Mouse (Mus musculus) neural tube, embryonic 12.5 days (tissue): Measurements from ENCODE around the gene Ino80e. TPM values are rescaled to one million over a fixed set of nuclear protein-coding genes. Genes with fewer than 3 reads are reported as not detected.
"Not testable (repeated sequence)": the region's sequence is repeated elsewhere in the genome, so short reads cannot be mapped to it uniquely, and the experiment has no call there.

Experiments used
- ATAC-seq: fragments of 200-750 bp; cut with Nextera tagmentation; 2 replicates; pipeline ENCODE4 v1.8.0; 2017; ENCODE audit warnings: low read depth, mild to moderate bottlenecking, moderate TSS enrichment, moderate library complexity; ENCODE audit not compliant: low FRiP score
- H3K27ac ChIP-seq: fragments of 300-500 bp; sonication (generic); 2 replicates; pipeline ENCODE4 v1.5.1; 2016
- H3K27me3 ChIP-seq: fragments of 300-500 bp; sonication (generic); replicated peaks from 2 replicates; pipeline ENCODE4 v1.6.1; 2016; ENCODE audit warnings: mild to moderate bottlenecking
- H3K36me3 ChIP-seq: fragments of 300-500 bp; sonication (generic); 2 replicates; pipeline ENCODE4 v1.6.1; 2016; ENCODE audit warnings: mild to moderate bottlenecking
- H3K4me1 ChIP-seq: fragments of 300-500 bp; sonication (generic); 2 replicates; pipeline ENCODE4 v1.6.1; 2016
- H3K4me2 ChIP-seq: fragments of 300-500 bp; sonication (generic); replicated peaks from 2 replicates; pipeline ENCODE4 v1.6.1; 2016; ENCODE audit warnings: mild to moderate bottlenecking
- H3K4me3 ChIP-seq: fragments of 300-500 bp; sonication (generic); 2 replicates; pipeline ENCODE4 v1.5.1; 2016
- H3K9ac ChIP-seq: fragments of 300-500 bp; sonication (generic); 2 replicates; pipeline ENCODE4 v1.6.1; 2016; ENCODE audit warnings: mild to moderate bottlenecking
- H3K9me3 ChIP-seq: fragments of 300-500 bp; sonication (generic); 2 replicates; pipeline ENCODE4 v1.6.1; 2016; ENCODE audit warnings: mild to moderate bottlenecking
- WGBS: fragments of 180-500 bp; shearing (Covaris S2); methylation state at CpG from one replicate; pipeline ENCODE4 v1.1.7; 2016; 5-methylcytosine and 5-hydroxymethylcytosine counted together
- polyA plus RNA-seq: library from polyadenylated mRNA; unstranded; fragments of >200 nt; fragmentation: Nextera tagmentation; extraction: Ambion mirVana; gene quantifications from 2 replicates; pipeline ENCODE4 v1.2.1, GENCODE M21; 2016

The Ino80e gene
- 86.4 and 88.0 TPM in 2 replicates for polyA plus RNA-seq

- H3K36me3 ChIP-seq: peaks cover 62% of the 10 kb centered on the region
- H3K9me3 ChIP-seq: no peaks in the 10 kb centered on the region
- ATAC-seq: peak; percentile 78
- H3K27me3 ChIP-seq: no peaks in the 10 kb centered on the region
- peak within 1 kb of the TSS; percentile 13 for H3K27ac ChIP-seq
- peak within 1 kb of the TSS; percentile 79 for H3K4me2 ChIP-seq
- H3K9ac ChIP-seq: peak within 1 kb of the TSS; percentile 54
- H3K4me3 ChIP-seq: peak within 1 kb of the TSS; percentile 62
- peaks cover 27% of the 10 kb centered on the region for H3K4me1 ChIP-seq
- under 1% methylated on average over 41 of the region's 41 CpGs for WGBS
Measured at GRCm38 (mm10) chr7:126862147-126862784, at the start of gene Ino80e. TSS of gene Ino80e (minus strand) at chr7:126862377.

GRCm38 (mm10) chr7:126905590-126905989 is 43.4 kb upstream of the Ino80e start:
- Histone ChIP-seq H3K4me1 (no peaks in the 10 kb centered on the region), H3K4me2 (no peak overlapping the region), H3K4me3 (no peak overlapping the region), H3K9me3 (no peaks in the 10 kb centered on the region), H3K9ac (no peak overlapping the region), H3K27ac (no peak overlapping the region), H3K36me3 (no peaks in the 10 kb centered on the region), H3K27me3 (no peaks in the 10 kb centered on the region)
- WGBS: 91% methylated on average over 3 of the region's 3 CpGs
- no peak for ATAC-seq

- not testable (repeated sequence) for H3K9me3 ChIP-seq, H3K27me3 ChIP-seq, H3K9ac ChIP-seq, H3K4me3 ChIP-seq, ATAC-seq, H3K4me2 ChIP-seq, H3K36me3 ChIP-seq, H3K27ac ChIP-seq
- 96% methylated on average over 8 of the region's 9 CpGs for WGBS
- H3K4me1 ChIP-seq: peaks cover 14% of the 10 kb centered on the region
Measured at GRCm38 (mm10) chr7:126899781-126900180, 37.6 kb upstream of the Ino80e start.

GRCm38 (mm10) chr7:126898102-126898990 is 36.2 kb upstream of the Ino80e start:
- peak overlapping the region; percentile 59 for H3K4me3 ChIP-seq
- peaks cover 14% of the 10 kb centered on the region for H3K4me1 ChIP-seq
- H3K36me3 ChIP-seq: no peaks in the 10 kb centered on the region
- no peaks in the 10 kb centered on the region for H3K27me3 ChIP-seq
- H3K9me3 ChIP-seq: no peaks in the 10 kb centered on the region
- H3K27ac ChIP-seq: 0 out of 2 replicates have a peak overlapping the region, but pooled peaks have one; percentile 42
- ATAC-seq: peak; percentile 91
- WGBS: 12% methylated on average over 37 of the region's 37 CpGs
- peak overlapping the region; percentile 76 for H3K9ac ChIP-seq
- peak overlapping the region; percentile 78 for H3K4me2 ChIP-seq

- ATAC-seq: peak; percentile 88
- 0 out of 2 replicates have a peak overlapping the region, but pooled peaks have one; percentile 42 for H3K27ac ChIP-seq
Measured at GRCm38 (mm10) chr7:126897390-126898101, 35.4 kb upstream of the Ino80e start.

GRCm38 (mm10) chr7:126896912-126897311 is 34.7 kb upstream of the Ino80e start:
- no peaks in the 10 kb centered on the region for H3K36me3 ChIP-seq
- H3K9ac ChIP-seq: no peak overlapping the region
- no peak overlapping the region for H3K27ac ChIP-seq
- H3K9me3 ChIP-seq: no peaks in the 10 kb centered on the region
- peaks cover 14% of the 10 kb centered on the region for H3K4me1 ChIP-seq
- no peaks in the 10 kb centered on the region for H3K27me3 ChIP-seq
- 0 out of 2 replicates have a peak overlapping the region, but pooled peaks have one; percentile 78 for H3K4me2 ChIP-seq
- 85% methylated on average over 5 of the region's 5 CpGs for WGBS
- H3K4me3 ChIP-seq: no peak overlapping the region
- no peak for ATAC-seq

More at GRCm38 (mm10) chr7:126897390-126898101, 35.4 kb upstream of the Ino80e start:
- Histone ChIP-seq H3K27me3 (no peaks in the 10 kb centered on the region), H3K4me2 (peak overlapping the region; percentile 78), H3K9ac (peak overlapping the region; percentile 76), H3K36me3 (no peaks in the 10 kb centered on the region), H3K4me3 (peak overlapping the region; percentile 59), H3K4me1 (peaks cover 14% of the 10 kb centered on the region), H3K9me3 (no peaks in the 10 kb centered on the region)
- 27% methylated on average over 16 of the region's 16 CpGs for WGBS

GRCm38 (mm10) chr7:126888852-126889251 is 26.7 kb upstream of the Ino80e start:
- 0 out of 2 replicates have a peak, but pooled peaks cover 6% of the 10 kb centered on the region for H3K36me3 ChIP-seq
- H3K27ac ChIP-seq: no peak overlapping the region
- no peak overlapping the region; the same call in 1 of the 2 replicates for H3K9ac ChIP-seq
- H3K4me1 ChIP-seq: 0 out of 2 replicates have a peak, but pooled peaks cover under 1% of the 10 kb centered on the region
- H3K4me3 ChIP-seq: no peak overlapping the region
- no peaks in the 10 kb centered on the region for H3K27me3 ChIP-seq
- ATAC-seq: no peak
- 49% methylated on average over 7 of the region's 7 CpGs for WGBS
- H3K4me2 ChIP-seq: no peak overlapping the region
- no peaks in the 10 kb centered on the region for H3K9me3 ChIP-seq

- H3K9ac ChIP-seq: no peak overlapping the region
- WGBS: 88% methylated on average over 5 of the region's 5 CpGs
- H3K27ac ChIP-seq: no peak overlapping the region
- no peaks in the 10 kb centered on the region for H3K27me3 ChIP-seq
- H3K9me3 ChIP-seq: no peaks in the 10 kb centered on the region
- no peak overlapping the region for H3K4me2 ChIP-seq
- no peak for ATAC-seq
- H3K4me3 ChIP-seq: no peak overlapping the region
- 0 out of 2 replicates have a peak, but pooled peaks cover 6% of the 10 kb centered on the region for H3K36me3 ChIP-seq
- peaks cover 15% of the 10 kb centered on the region for H3K4me1 ChIP-seq
Measured at GRCm38 (mm10) chr7:126887281-126887680, 25.1 kb upstream of the Ino80e start.

GRCm38 (mm10) chr7:126884286-126885164 is 22.3 kb upstream of the Ino80e start, which contains the start of gene Taok2:
TSS of gene Taok2 (minus strand) at chr7:126884703.
- no peaks in the 10 kb centered on the region for H3K27me3 ChIP-seq
- H3K9ac ChIP-seq: peak within 1 kb of the TSS; percentile 87
- H3K36me3 ChIP-seq: peaks cover 11% of the 10 kb centered on the region
- H3K4me1 ChIP-seq: peaks cover 27% of the 10 kb centered on the region
- ATAC-seq: peak; percentile 96
- WGBS: under 1% methylated on average over 56 of the region's 56 CpGs
- peak within 1 kb of the TSS; percentile 90 for H3K27ac ChIP-seq
- H3K9me3 ChIP-seq: no peaks in the 10 kb centered on the region
- peak within 1 kb of the TSS; percentile 100 for H3K4me2 ChIP-seq
- peak within 1 kb of the TSS; percentile 74 for H3K4me3 ChIP-seq

- H3K27ac ChIP-seq: peak overlapping the region; percentile 90; the same call in 1 of the 2 replicates
- peak overlapping the region; percentile 87 for H3K9ac ChIP-seq
- H3K4me3 ChIP-seq: peak overlapping the region; percentile 74
- 0% methylated on average over 15 of the region's 15 CpGs for WGBS
- peak overlapping the region; percentile 100 for H3K4me2 ChIP-seq
- peak; percentile 7; the same call in 1 of the 2 replicates for ATAC-seq
- peaks cover 27% of the 10 kb centered on the region for H3K4me1 ChIP-seq
- no peaks in the 10 kb centered on the region for H3K27me3 ChIP-seq
- H3K9me3 ChIP-seq: no peaks in the 10 kb centered on the region
- peaks cover 19% of the 10 kb centered on the region for H3K36me3 ChIP-seq
Measured at GRCm38 (mm10) chr7:126883731-126884181, 21.6 kb upstream of the Ino80e start.

GRCm38 (mm10) chr7:126881040-126881439 is 18.9 kb upstream of the Ino80e start:
- no peak overlapping the region for H3K4me3 ChIP-seq
- no peaks in the 10 kb centered on the region for H3K27me3 ChIP-seq
- no peak overlapping the region for H3K9ac ChIP-seq

More at GRCm38 (mm10) chr7:126881040-126881439, 18.9 kb upstream of the Ino80e start:
- Histone ChIP-seq H3K27ac (no peak overlapping the region), H3K4me2 (peak overlapping the region; percentile 100), H3K36me3 (peaks cover 45% of the 10 kb centered on the region), H3K4me1 (peaks cover 27% of the 10 kb centered on the region), H3K9me3 (no peaks in the 10 kb centered on the region)
- 77% methylated on average over 6 of the region's 6 CpGs for WGBS
- ATAC-seq: no peak
